Mouse (Mus musculus) heart, adult 18-20 months (tissue): ENCODE data around the gene Anapc16. TPM values are rescaled to one million over a fixed set of nuclear protein-coding genes. Genes with fewer than 3 reads are reported as not detected.

Source experiments
- DNase-seq, 2 experiments: peaks; one replicate each; pipeline ENCODE4 v3.0.0; 2021 to 2022; ENCODE audit warnings: mixed read lengths in 1 of 2
- total RNA-seq, 2 experiments: library from RNA; stranded (reverse); gene quantifications; 2 replicates each; pipeline ENCODE4 v1.2.3; 2021

Gene Anapc16
- total RNA-seq, 2 experiments from 2014 or later = 73.8 to 84.0 TPM

- peak in 1 of 2 experiments; percentile 77 for DNase-seq
Observed at GRCm38 (mm10) chr10:59970450-59971062, 32.4 kb downstream of the Anapc16 start.

- peak; percentile 96 for DNase-seq
Observed at GRCm38 (mm10) chr10:59969821-59970449, 33.0 kb downstream of the Anapc16 start.

DNA sequence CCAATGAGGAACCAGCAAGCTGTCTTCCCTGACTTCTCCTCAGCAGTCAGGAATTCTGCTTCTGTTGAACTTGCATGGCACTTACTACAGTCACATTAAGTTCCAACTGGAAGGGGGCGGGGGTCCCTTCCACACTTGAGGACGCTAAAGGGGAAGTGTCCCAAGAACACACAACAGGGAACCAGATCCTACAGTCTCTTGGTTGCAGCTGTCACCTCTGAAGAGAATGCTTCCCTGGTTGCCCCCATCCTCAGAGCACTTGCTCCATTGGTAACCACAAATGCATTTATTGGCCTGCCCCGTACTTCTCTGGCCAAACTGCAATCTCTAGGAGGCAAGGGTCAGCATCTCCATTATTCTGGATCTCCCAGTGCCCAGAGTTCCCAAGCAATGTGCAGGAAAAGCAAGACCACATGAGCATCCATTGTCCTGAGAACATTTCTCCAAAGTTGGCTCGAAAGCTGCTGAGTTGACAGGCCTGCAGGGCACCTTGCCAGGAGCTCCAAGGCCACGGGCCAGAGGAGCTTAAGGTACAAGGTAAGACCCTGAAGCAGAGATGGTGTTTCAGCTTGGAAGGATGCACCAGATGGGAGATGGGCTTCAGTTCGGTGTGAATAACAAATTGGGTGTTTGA lies 35.5 kb downstream of the Anapc16 start:
- peak; percentile 86 to 88 for DNase-seq

- DNase-seq = no peak
Observed at GRCm38 (mm10) chr10:59966743-59967142, 36.2 kb downstream of the Anapc16 start.

- DNase-seq = no peak
Observed at GRCm38 (mm10) chr10:59965788-59966187, 37.1 kb downstream of the Anapc16 start.

DNA sequence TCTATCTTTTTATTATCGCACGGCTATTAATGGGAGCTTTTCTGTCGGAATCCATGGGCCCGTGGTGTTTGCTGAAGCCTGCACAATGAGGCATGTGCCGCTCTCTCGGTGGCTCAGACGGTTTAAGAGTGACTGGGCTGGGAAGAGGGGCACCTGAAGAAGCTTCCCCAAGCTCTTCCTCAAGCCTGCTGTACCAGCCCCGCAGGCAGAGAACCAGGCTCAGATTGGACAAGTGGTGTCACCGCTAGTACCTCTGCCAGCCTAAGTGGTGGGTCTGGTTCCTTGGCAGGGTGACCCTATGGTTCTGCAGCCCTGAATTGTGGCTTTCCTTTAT lies 37.6 kb downstream of the Anapc16 start:
- no peak for DNase-seq

DNA sequence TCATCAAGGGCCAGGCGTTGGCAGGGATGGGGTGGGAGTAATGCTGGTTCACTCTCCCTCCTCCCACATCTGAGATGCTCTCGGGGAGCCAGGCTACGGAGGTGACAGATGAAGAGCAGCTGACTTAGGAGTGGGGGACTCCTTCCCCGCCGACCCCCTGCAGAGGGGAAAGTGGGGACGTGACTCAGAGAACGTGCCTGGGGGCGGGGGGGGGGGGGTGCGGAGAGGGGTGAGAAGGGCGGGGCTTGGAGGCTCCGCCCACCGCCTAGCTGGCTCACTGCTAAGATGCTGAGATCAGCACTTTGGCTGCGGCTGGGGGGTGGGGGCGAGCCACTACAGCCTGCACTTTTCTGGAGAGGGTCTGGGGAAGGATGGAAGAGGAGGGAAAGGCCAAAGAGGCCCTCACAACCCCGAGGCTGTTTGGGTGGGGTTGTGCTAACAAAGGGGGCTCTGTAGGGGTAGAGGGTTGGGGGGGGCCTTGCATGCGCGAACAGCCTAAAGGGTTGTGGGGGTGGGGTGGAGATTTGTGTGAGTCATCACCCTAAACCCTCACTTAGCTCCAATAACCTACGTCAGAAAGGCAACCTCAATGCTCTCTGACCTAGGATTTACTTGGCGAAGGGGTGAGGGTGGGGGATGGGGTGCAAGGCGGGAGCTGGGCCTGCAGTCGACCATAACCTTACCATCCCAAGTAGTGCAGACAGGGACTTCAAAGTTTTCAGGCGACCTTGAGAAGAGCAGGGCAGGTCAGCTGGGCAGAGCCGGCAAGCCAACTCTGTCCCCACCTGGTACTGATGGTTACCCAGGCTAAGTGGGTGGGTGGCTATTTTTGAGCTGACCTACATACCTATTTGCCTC lies 38.2 kb downstream of the Anapc16 start:
- DNase-seq = peak; percentile 63 to 79

- DNase-seq = no peak
Observed at GRCm38 (mm10) chr10:59963609-59964008, 39.3 kb downstream of the Anapc16 start.

DNA sequence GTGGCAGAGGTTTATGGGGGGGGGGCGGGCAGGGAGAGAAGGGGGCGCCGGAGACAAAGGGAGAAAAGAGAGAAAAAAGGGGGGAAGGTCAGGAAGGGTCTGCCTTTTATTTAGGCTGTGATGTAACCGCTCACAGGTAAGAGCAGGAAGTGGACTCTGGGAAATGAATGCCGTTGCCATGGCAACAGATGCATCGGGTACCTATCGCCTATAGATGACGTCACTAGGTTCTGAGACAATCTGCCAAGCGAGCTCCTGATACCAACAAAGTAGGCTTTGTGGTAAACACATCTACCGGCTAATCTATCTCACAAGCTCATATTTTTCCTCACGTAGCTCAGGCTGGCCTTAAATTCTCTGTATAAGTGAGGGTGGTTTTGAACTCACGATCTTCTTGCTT lies 43.4 kb downstream of the Anapc16 start:
- DNase-seq = no peak

DNA sequence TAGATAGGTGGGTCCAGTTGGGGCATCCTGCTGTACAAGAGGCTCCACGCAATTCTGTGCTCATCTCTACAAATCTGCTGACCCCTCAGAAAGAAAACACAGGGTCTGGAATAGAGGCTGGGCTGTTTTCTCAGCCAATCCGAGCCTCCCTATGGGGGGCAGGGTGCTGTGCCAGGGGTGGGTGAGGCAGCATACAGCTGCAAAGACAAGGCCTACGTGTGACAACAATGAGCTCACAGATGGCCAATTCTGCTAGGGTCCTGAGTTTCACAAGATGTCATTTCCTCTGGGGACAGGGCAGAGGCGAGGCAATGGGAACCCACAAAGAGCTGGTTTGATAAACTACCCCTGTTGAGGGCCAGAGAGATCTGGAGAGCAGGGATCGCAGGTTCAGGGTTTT lies 44.5 kb downstream of the Anapc16 start:
- DNase-seq = peak in 1 of 2 experiments; percentile 38

DNA sequence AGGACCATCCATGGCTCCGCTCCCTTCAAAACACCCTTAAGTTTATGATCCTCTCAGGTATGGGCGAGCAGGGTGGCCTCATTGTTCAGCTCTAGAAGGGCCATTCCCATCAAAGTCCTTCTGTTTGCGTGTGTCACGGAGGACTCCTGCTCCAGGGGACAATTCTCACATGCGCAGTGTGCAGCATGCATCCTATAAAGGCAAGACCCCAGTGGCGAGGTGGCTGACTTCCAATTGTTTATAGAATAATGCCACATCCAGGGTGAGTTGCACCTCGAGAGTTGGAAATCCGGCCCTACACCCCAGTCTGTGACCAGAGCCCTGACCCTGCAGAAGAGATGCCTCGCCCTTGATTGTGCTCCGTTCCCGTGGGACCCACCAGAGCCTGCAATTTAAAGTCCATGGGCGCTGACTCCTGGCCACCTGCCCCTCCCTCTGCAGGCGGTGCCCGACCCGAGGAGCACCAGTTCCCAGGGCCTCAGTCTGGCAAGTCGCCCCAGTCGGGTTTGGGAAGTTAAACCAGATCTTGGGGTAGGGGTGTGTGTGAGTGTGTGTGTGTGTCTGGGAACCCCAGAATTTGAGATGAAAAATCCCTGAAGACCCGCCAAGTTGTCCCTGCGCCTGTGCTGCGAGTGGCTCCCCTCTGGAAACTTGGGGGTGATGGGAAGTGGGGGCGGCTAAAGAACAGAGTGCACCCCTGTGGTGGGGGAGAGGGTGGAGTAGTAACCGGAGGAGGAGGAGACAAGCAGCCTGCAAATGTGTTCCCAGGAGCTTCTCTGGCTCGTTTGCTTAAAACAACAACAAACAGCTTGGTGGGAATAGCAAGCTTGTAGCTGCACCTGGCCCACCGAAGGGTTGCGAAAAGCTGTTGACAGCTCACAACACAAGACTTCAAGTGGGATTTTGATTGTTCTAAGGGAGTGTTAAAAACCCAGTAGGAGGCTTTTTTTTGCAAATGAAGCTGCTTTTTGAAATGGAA lies 45.5 kb downstream of the Anapc16 start:
- DNase-seq = peak; percentile 83 to 88

- DNase-seq = no peak
Observed at GRCm38 (mm10) chr10:59956681-59957080, 46.3 kb downstream of the Anapc16 start.

GRCm38 (mm10) chr10:59953564-59954039 lies 49.3 kb downstream of the Anapc16 start:
- peak in 1 of 2 experiments; percentile 38 for DNase-seq

GRCm38 (mm10) chr10:59952781-59953563 lies 50.0 kb downstream of the Anapc16 start:
- DNase-seq = peak; percentile 61 to 75

DNA sequence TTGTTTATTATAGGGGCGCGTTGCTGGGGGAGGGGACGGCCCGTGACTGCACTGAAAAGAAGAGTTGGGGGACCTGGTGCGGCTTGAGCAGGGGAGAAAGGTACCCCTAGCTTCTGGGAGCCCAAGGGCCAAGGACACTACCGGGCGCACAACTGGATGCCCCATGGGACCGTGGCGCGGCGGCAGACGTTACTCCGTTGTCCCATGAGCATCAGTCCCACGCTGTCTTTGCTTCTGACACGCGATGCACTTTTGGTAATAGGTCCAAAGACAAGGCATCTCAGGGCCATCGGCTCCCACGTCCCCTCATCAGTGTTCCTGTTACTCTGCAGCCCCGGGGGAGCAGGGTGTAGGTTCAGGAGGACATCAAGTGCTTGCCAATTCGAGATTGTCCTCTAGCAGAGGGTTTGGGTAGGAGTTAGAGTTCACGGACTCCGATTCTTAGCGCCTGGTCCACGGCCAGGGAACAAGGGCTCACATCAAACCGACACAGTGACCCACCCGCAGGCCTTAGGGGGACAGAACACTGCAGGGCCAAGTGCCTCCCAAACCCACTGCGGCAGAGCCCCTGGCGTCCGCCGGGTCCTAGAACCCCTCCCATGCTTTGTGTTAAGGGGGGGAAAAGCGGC lies 50.7 kb downstream of the Anapc16 start:
- DNase-seq = peak; percentile 86 to 87

GRCm38 (mm10) chr10:59951211-59952151 lies 51.5 kb downstream of the Anapc16 start, which contains the start of gene Ddit4:
Ddit4 (minus strand) TSS chr10:59951834.
- peak; percentile 100 for DNase-seq

DNA sequence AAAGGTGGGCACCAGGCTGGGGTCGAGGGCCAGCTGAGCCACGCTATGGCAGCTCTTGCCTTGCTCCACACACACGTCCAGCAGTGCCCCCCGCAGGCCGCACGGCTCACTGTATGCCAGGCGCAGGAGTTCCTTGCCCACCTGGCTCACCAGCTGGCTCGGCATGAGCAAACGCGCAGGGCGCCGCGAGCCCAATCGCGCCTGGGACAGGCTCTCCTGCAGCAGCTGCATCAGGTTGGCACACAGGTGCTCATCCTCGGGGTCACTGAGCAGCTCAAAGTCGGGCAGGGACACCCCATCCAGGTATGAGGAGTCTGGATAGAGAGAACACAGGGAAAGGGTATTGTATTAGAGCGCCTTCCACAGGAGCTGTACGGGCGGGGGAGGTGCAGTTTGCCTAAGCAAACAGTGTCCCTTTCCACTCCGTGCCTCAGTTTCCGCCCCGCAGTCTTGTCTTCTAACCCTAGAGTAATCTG lies 52.2 kb downstream of the Anapc16 start:
- peak; percentile 81 to 85 for DNase-seq
